Mouse (Mus musculus) embryonic fibroblast, embryonic 13.5 days (primary cell): ENCODE data around the gene Itga5.

Experiments
- CTCF ChIP-seq: IDR thresholded peaks from 2 replicates; pipeline ENCODE4 v1.5.1; 2011; ENCODE audit warnings: mild to moderate bottlenecking, control low read depth, low read length, moderate library complexity, borderline replicate concordance; ENCODE audit not compliant: insufficient read depth
- POLR2A ChIP-seq: IDR thresholded peaks from 2 replicates; pipeline ENCODE4 v1.6.1; 2011; ENCODE audit warnings: low read depth, mild to moderate bottlenecking, control low read depth, low read length, moderate library complexity

- TF ChIP-seq CTCF (no peak), POLR2A (no peak)
Measured at GRCm38 (mm10) chr15:103310365-103310910, 56.1 kb downstream of the Itga5 start, which contains the start of gene Gpr84.
